Mouse (Mus musculus): ENCODE data around the gene Arhgap45.

- TF ChIP-seq GATA1 (IDR thresholded peaks at IDR 0.05; ENCODE audit: borderline replicate concordance, low read length) (no peak), FLI1 (IDR thresholded peaks at IDR 0.05; ENCODE audit: low read length) (no peak)
Observed at GRCm38 (mm10) chr10:80036832-80037231, 20.4 kb downstream of the Arhgap45 start.

Data from megakaryocyte, embryonic 14.5 days (primary cell).